ENCODE assay signal across 8 mouse cellular contexts in genomic region chr16:96127657-96128344, GRCm38 (mm10). TPM values are rescaled to one million over a fixed set of nuclear protein-coding genes. Genes with fewer than 3 reads are reported as not detected.
DNase-seq lines count a peak whose midpoint lies in the region; ATAC-seq and TF ChIP-seq lines count a peak whose summit lies in the region.

Gene Hmgn1, minus strand, starts transcription at chr16:96127729.

- no peaks in the 10 kb centered on the region for H3K9me3 ChIP-seq in forebrain, embryonic 15.5 days

- no peaks in the 10 kb centered on the region for H3K27me3 ChIP-seq in forebrain, embryonic 15.5 days

- peak; percentile 99 for DNase-seq in ES-CJ7 (ENCODE audit: low read depth, low spot score)
- DNase-seq in cerebellum, adult 11 months = peak; percentile 95
- peak; percentile 94 for DNase-seq in heart, postnatal 25 days (ENCODE audit: low spot score)
- peak; percentile 96 to 98 for DNase-seq in layer of hippocampus, adult 18-20 months (ENCODE audit: low spot score in 2 of 2)
- peak; percentile 89 for DNase-seq in lung, adult 2 months
- DNase-seq in thymus, adult 18-20 months = peak; percentile 89 to 92

- WGBS in forebrain, embryonic 15.5 days = under 1% methylated on average over 49 of the region's 72 CpGs
- under 1% methylated on average over 65 of the region's 72 CpGs for WGBS in lung, adult 2 months

- H3K36me3 ChIP-seq in forebrain, embryonic 15.5 days = peaks cover 28% of the 10 kb centered on the region

- peak within 1 kb of the TSS; percentile 86 for H3K9ac ChIP-seq in forebrain, embryonic 15.5 days (replicated peaks)

- peak; percentile 90 for TF ChIP-seq POLR2A in lung, adult 2 months (IDR thresholded peaks at IDR 0.05; ENCODE audit: borderline replicate concordance, extremely low read depth, low read depth, low read length)

- H3K4me1 ChIP-seq in forebrain, embryonic 15.5 days = peaks cover 38% of the 10 kb centered on the region
- peaks cover 8% of the 10 kb centered on the region for H3K4me1 ChIP-seq in lung, adult 2 months (ENCODE audit: control insufficient read depth, insufficient read depth, low read length)

- peak within 1 kb of the TSS; percentile 99 for H3K27ac ChIP-seq in forebrain, embryonic 15.5 days (replicated peaks)

- peak within 1 kb of the TSS; percentile 96 for H3K4me3 ChIP-seq in forebrain, embryonic 15.5 days
- peak within 1 kb of the TSS; percentile 78 for H3K4me3 ChIP-seq in lung, adult 2 months (replicated peaks; ENCODE audit: extremely low read depth, low read depth, low read length)

- H3K4me2 ChIP-seq in forebrain, embryonic 15.5 days (replicated peaks) = peak within 1 kb of the TSS; percentile 58

- intact Hi-C loops in heart, postnatal 25 days (cut with DNase I) = loop anchor here (2.0 kb wide), 2 partner anchors 15 to 45 kb away; partner anchors contain the start of gene Brwd1

- no peak for TF ChIP-seq CTCF in lung, adult 2 months (IDR thresholded peaks at IDR 0.05; ENCODE audit: insufficient read depth, low read length)

- ATAC-seq in forebrain, embryonic 15.5 days (replicated peaks) = peak; percentile 98
- peak; percentile 83 for ATAC-seq in neutrophil, adult 5-6 weeks (ENCODE audit: extremely low read depth, insufficient number of reproducible peaks, low FRiP score, poor library complexity, severe bottlenecking)

RNA-seq across cellular contexts. Expression of gene Hmgn1, which starts in this region (rescaled TPM):
- 543 and 563 TPM in 2 replicates for polyA plus RNA-seq in forebrain, embryonic 15.5 days (2015; fragmentation: Nextera tagmentation; extraction: Ambion mirVana)
- 10 to 100 TPM; 52.9 to 56.6 TPM for total RNA-seq in heart, postnatal 25 days (2021)
- total RNA-seq in layer of hippocampus, adult 18-20 months (2021) = 10 to 100 TPM; 82.6 to 83.8 TPM
- 27.4 and 38.0 TPM in 2 replicates for polyA plus RNA-seq in lung, adult 2 months (2012; rRNA removed)
- 97.1 and 160 TPM in 2 replicates for total RNA-seq in neutrophil, adult 5-6 weeks (2017)

Comparison
In these comparisons a context has a peak if more than half of its experiments do, and no peak if none do; other contexts are left out.
1. Peak in every context shown above with its lines: DNase-seq, ATAC-seq, H3K4me3 ChIP-seq and H3K27ac ChIP-seq.
2. RNA of gene Hmgn1 (polyA plus RNA-seq): 543 to 563 TPM in forebrain, embryonic 15.5 days; 27.4 to 38.0 TPM in lung, adult 2 months; every median in the first group is over 10 times any median in the second.